Mouse (Mus musculus): ENCODE measurements around the gene Actl6a.
"Not testable (repeated sequence)": the region's sequence is repeated elsewhere in the genome, so short reads cannot be mapped to it uniquely, and the experiment has no call there.

Gene Actl6a

GRCm38 (mm10) chr3:32705647-32706348 lies at the start of gene Actl6a:
Gene Actl6a (plus strand): TSS chr3:32706298.
- not testable (repeated sequence) for DNase-seq

- DNase-seq: no peak
These were observed 49.6 kb upstream of the Actl6a start for GRCm38 (mm10) chr3:32656398-32656994.

GRCm38 (mm10) chr3:32658401-32658800 lies 47.7 kb upstream of the Actl6a start:
- DNase-seq: no peak

- no peak for DNase-seq
These were observed 47.3 kb upstream of the Actl6a start for GRCm38 (mm10) chr3:32658821-32659220.

GRCm38 (mm10) chr3:32659506-32659905 lies 46.6 kb upstream of the Actl6a start:
- DNase-seq: no peak

- peak; percentile 3 for DNase-seq
These were observed 45.8 kb upstream of the Actl6a start for GRCm38 (mm10) chr3:32660276-32660675.

- no peak for DNase-seq
These were observed 45.1 kb upstream of the Actl6a start for GRCm38 (mm10) chr3:32660831-32661555.

GRCm38 (mm10) chr3:32661556-32661930 lies 44.6 kb upstream of the Actl6a start:
- no peak for DNase-seq

GRCm38 (mm10) chr3:32668256-32668959 lies 37.7 kb upstream of the Actl6a start:
- DNase-seq: no peak

- no peak for DNase-seq
These were observed 36.9 kb upstream of the Actl6a start for GRCm38 (mm10) chr3:32669211-32669610.

- DNase-seq: no peak
These were observed 35.9 kb upstream of the Actl6a start for GRCm38 (mm10) chr3:32670196-32670595.

GRCm38 (mm10) chr3:32673151-32673550 lies 32.9 kb upstream of the Actl6a start:
- DNase-seq: no peak

GRCm38 (mm10) chr3:32676393-32676792 lies 29.7 kb upstream of the Actl6a start:
- DNase-seq: no peak

- DNase-seq: no peak
These were observed 23.1 kb upstream of the Actl6a start for GRCm38 (mm10) chr3:32682910-32683531.

- no peak for DNase-seq
These were observed 21.5 kb upstream of the Actl6a start for GRCm38 (mm10) chr3:32684631-32685030.

- DNase-seq: no peak
These were observed 19.6 kb upstream of the Actl6a start for GRCm38 (mm10) chr3:32686537-32686936.

GRCm38 (mm10) chr3:32687156-32687555 lies 18.9 kb upstream of the Actl6a start:
- DNase-seq: no peak

- no peak for DNase-seq
These were observed 16.5 kb upstream of the Actl6a start for GRCm38 (mm10) chr3:32689567-32689999.

GRCm38 (mm10) chr3:32690008-32690407 lies 16.1 kb upstream of the Actl6a start:
- no peak for DNase-seq

- no peak for DNase-seq
These were observed 15.2 kb upstream of the Actl6a start for GRCm38 (mm10) chr3:32690901-32691300.

- no peak for DNase-seq
These were observed 14.3 kb upstream of the Actl6a start for GRCm38 (mm10) chr3:32691841-32692240.

GRCm38 (mm10) chr3:32694211-32694610 lies 11.9 kb upstream of the Actl6a start:
- DNase-seq: peak; percentile 56

All from retina, postnatal 1 day (tissue).